Mouse (Mus musculus) ES-E14 (cell line): ENCODE measurements around the gene Lonp2.

Experiments
- HCFC1 ChIP-seq: IDR thresholded peaks from 2 replicates; pipeline ENCODE4 v1.6.1; 2012; ENCODE audit warnings: low read length, inconsistent platforms, borderline replicate concordance; ENCODE audit not compliant: insufficient read depth
- ZNF384 ChIP-seq: IDR thresholded peaks from 2 replicates; pipeline ENCODE4 v1.6.1; 2012; ENCODE audit warnings: low read depth, low read length, inconsistent platforms

DNA sequence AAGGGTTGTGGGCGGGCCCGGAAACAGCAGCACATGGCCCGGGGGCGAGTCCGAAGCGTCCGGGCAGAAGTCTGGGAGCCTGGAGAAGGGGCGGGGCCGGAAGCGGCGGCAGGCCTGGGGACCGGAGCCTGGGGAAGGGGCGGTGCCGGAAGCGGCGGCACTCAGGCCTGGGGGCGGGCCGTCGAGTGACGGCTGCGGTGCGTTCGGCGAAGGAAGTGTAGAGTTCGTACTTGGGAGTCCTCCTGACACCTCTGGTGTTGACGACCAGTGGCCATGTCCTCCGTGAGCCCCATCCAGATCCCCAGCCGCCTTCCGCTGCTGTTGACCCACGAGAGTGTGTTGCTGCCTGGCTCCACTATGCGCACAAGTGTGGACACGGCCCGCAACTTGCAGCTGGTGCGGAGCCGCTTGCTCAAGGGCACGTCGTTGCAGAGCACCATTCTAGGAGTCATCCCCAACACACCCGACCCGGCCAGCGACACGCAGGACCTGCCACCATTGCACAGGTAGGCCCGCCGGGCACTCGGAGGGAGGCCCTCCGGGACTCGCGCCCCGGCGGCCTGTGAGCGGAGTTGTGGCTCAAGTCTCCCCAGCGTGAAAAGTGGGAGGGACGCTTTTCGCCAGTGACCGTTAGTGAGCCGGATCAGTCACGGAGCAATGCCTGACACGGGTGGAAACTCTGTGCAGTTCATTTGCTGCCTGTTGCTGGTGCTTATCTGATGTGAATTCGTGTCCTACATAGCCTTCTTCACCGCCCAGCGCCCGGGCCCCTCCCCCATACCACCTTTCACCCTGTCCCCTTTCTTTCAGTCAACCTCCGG lies at the start of gene Lonp2:
- TF ChIP-seq HCFC1 (peak; percentile 72), ZNF384 (no peak)
